Mouse (Mus musculus) bone marrow, adult 2 months (tissue): ENCODE data around the gene Rrm2.

Source experiments
- CTCF ChIP-seq: fragments of 200-500 bp; IDR thresholded peaks from 2 replicates; pipeline ENCODE4 v1.5.1; 2011; ENCODE audit warnings: low read length, control low read depth; ENCODE audit not compliant: control insufficient read depth, insufficient read depth
- POLR2A ChIP-seq: fragments of 200-500 bp; IDR thresholded peaks from 2 replicates; pipeline ENCODE4 v1.6.1; 2011; ENCODE audit warnings: low read depth, mild to moderate bottlenecking, control low read depth, low read length, borderline replicate concordance; ENCODE audit not compliant: control insufficient read depth

DNA sequence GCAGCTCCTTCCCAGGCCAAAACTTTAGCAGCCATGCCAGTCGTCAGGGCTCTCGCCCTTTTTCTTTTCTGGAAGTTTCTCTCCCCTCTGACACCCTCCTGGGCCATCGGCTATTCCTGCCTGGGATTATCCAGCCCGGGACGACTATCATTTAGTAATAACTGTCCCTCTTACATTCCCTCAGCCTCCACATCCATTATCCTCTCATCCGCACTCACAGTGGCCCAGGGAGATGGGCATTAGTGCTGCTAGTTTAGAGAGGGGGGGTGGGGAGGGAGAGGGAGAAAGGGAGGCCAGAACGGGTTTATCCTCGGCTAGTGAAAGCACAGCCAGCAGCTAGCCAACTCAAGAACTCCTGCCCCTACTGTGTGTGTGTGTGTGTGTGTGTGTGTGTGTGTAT is 39.3 kb downstream of the Rrm2 start:
- no peak for TF ChIP-seq CTCF
- TF ChIP-seq POLR2A, result no peak
